Mouse (Mus musculus) liver, embryonic 14.5 days (tissue): ENCODE data around the gene Hnrnpll. TPM values are rescaled to one million over a fixed set of nuclear protein-coding genes. Genes with fewer than 3 reads are reported as not detected.
A peak's percentile ranks its signal among the peaks of the same experiment; 100 is the strongest.

Experiments used
- ATAC-seq: fragments of 200-750 bp; cut with Nextera tagmentation; 2 replicates; pipeline ENCODE4 v1.8.0; 2017; ENCODE audit warnings: moderate number of reproducible peaks, mild to moderate bottlenecking, moderate library complexity; ENCODE audit not compliant: insufficient read depth
- DNase-seq, 3 experiments: peaks; one replicate each; pipeline ENCODE4 v3.0.0-alpha.2; 2012 to 2013; ENCODE audit warnings: low read depth in 3 of 3, low spot score in 3 of 3
- H3K27ac ChIP-seq: fragments of 300-500 bp; sonication (generic); 2 replicates; pipeline ENCODE4 v1.5.1; 2014; ENCODE audit warnings: moderate library complexity, mild to moderate bottlenecking, control low read depth, inconsistent platforms
- H3K27me3 ChIP-seq: fragments of 300-500 bp; sonication (generic); 2 replicates; pipeline ENCODE4 v1.6.1; 2014; ENCODE audit warnings: mild to moderate bottlenecking, low read length, moderate library complexity; ENCODE audit not compliant: control insufficient read depth, insufficient read depth
- H3K36me3 ChIP-seq: fragments of 300-500 bp; sonication (generic); replicated peaks from 2 replicates; pipeline ENCODE4 v1.6.1; 2014; ENCODE audit warnings: low read depth; ENCODE audit not compliant: control insufficient read depth, insufficient read depth
- H3K4me1 ChIP-seq, 2 experiments: fragments of 200-500 bp in 1 of 2; fragments of 300-500 bp in 1 of 2; sonication (generic) in 1 of 2; replicated peaks; 2 replicates each; pipeline ENCODE4 v1.6.1; 2012 to 2014; ENCODE audit warnings: antibody characterized with exemption in 1 of 2, inconsistent platforms in 1 of 2, low read length in 1 of 2; ENCODE audit not compliant: control insufficient read depth in 2 of 2, insufficient read depth in 2 of 2
- H3K4me2 ChIP-seq: fragments of 300-500 bp; sonication (generic); 2 replicates; pipeline ENCODE4 v1.6.1; 2014; ENCODE audit warnings: low read depth, mild to moderate bottlenecking, control low read depth, moderate library complexity
- H3K4me3 ChIP-seq, 2 experiments: fragments of 200-500 bp in 1 of 2; fragments of 300-500 bp in 1 of 2; sonication (generic) in 1 of 2; 2 replicates each; pipeline ENCODE4 v1.5.1; 2012 to 2014; ENCODE audit warnings: low read depth in 2 of 2, low read length in 2 of 2, mild to moderate bottlenecking in 2 of 2, control low read depth in 1 of 2, inconsistent platforms in 1 of 2, moderate library complexity in 1 of 2; ENCODE audit not compliant: insufficient read depth in 1 of 2
- H3K9ac ChIP-seq: fragments of 300-500 bp; sonication (generic); replicated peaks from 2 replicates; pipeline ENCODE4 v1.6.1; 2014; ENCODE audit warnings: mild to moderate bottlenecking, control low read depth, moderate library complexity
- H3K9me3 ChIP-seq: fragments of 300-500 bp; sonication (generic); 2 replicates; pipeline ENCODE4 v1.6.1; 2016; ENCODE audit warnings: low read length, mixed read lengths; ENCODE audit not compliant: control insufficient read depth
- CTCF ChIP-seq: IDR thresholded peaks from 2 replicates; pipeline ENCODE4 v1.5.1; 2016; ENCODE audit warnings: antibody characterized with exemption, low read depth, control low read depth
- EP300 ChIP-seq: IDR thresholded peaks from 2 replicates; pipeline ENCODE4 v1.6.1; 2016; ENCODE audit warnings: antibody characterized with exemption, low read depth
- WGBS: fragments of 180-500 bp; shearing (Covaris S2); extraction: QIAGEN DNeasy Blood & Tissue Kit; methylation state at CpG from one replicate; pipeline ENCODE4 v1.1.7; 2014; ENCODE audit not compliant: insufficient replicate concordance; 5-methylcytosine and 5-hydroxymethylcytosine counted together
- polyA plus RNA-seq, 2 experiments: library from polyadenylated mRNA; depleted of rRNA in 1 of 2; stranded (reverse) in 1 of 2; unstranded in 1 of 2; fragments of >200 nt; fragmentation: Nextera tagmentation in 1 of 2; extraction: Ambion mirVana in 1 of 2; gene quantifications; 2 replicates each; pipeline versions ENCODE4 v1.2.1 to v1.2.3; 2012 to 2014

Gene Hnrnpll
- polyA plus RNA-seq (2012; rRNA removed) (16.2 and 23.5 TPM in 2 replicates), polyA plus RNA-seq (2014; fragmentation: Nextera tagmentation; extraction: Ambion mirVana) (23.1 and 23.9 TPM in 2 replicates)

- 0 out of 2 replicates have a peak, but pooled peaks have one; percentile 22 for TF ChIP-seq CTCF
- peak; percentile 75 for TF ChIP-seq EP300
- Histone ChIP-seq H3K27me3 (no peaks in the 10 kb centered on the region; the same call in 1 of the 2 replicates), H3K27ac (peak within 1 kb of the TSS; percentile 87), H3K9me3 (no peaks in the 10 kb centered on the region), H3K9ac (peak within 1 kb of the TSS; percentile 90), H3K4me2 (peak within 1 kb of the TSS; percentile 94), H3K4me1 (peaks cover 14 to 22% of the 10 kb centered on the region in 2 experiments), H3K4me3 (peak within 1 kb of the TSS; percentile 78 to 83), H3K36me3 (no peaks in the 10 kb centered on the region)
- ATAC-seq (peak; percentile 96), DNase-seq (peak; percentile 95 to 96 (median 96))
- WGBS = under 1% methylated on average over 90 of the region's 97 CpGs
Observed at GRCm38 (mm10) chr17:80061783-80062619, at the start of gene Hnrnpll. Gene Hnrnpll, minus strand, starts transcription at chr17:80062334.

GRCm38 (mm10) chr17:80105348-80105978 lies 43.3 kb upstream of the Hnrnpll start:
- Histone ChIP-seq H3K4me3 (no peak overlapping the region), H3K4me2 (no peak overlapping the region), H3K27me3 (no peaks in the 10 kb centered on the region), H3K9ac (no peak overlapping the region), H3K36me3 (no peaks in the 10 kb centered on the region), H3K27ac (no peak overlapping the region), H3K9me3 (no peaks in the 10 kb centered on the region), H3K4me1 (no peaks in the 10 kb centered on the region)
- ATAC-seq (no peak), DNase-seq (no peak)
- 65% methylated on average over 10 of the region's 10 CpGs for WGBS
- TF ChIP-seq EP300 = no peak
- no peak for TF ChIP-seq CTCF

GRCm38 (mm10) chr17:80099823-80100222 lies 37.7 kb upstream of the Hnrnpll start:
- TF ChIP-seq EP300 = no peak
- no peak for TF ChIP-seq CTCF
- H3K36me3 ChIP-seq = no peaks in the 10 kb centered on the region
- no peaks in the 10 kb centered on the region for H3K9me3 ChIP-seq
- no peaks in the 10 kb centered on the region for H3K4me1 ChIP-seq
- no peak overlapping the region for H3K4me2 ChIP-seq
- no peak overlapping the region for H3K9ac ChIP-seq
- DNase-seq (no peak), ATAC-seq (no peak)
- no peak overlapping the region for H3K4me3 ChIP-seq
- H3K27ac ChIP-seq = no peak overlapping the region
- H3K27me3 ChIP-seq = no peaks in the 10 kb centered on the region
- WGBS = 68% methylated on average over 6 of the region's 6 CpGs

DNA sequence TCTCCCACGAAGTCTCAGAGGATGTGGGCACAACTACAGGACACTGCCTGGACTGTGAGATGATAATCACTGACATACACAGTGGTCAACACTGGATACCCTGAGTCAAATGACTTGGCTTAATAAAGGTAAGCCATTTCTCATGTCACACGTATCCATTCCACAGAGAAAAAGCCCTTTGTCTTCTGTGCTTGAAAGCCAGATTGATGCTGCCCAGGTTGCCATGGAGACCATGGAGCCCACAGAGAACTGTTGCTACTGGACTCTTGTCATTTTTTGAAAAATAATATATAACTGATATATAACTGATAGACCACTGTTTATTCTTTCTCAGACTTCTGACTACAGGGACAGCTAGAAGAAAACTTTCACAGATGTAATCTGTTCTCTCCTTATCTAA lies 35.1 kb upstream of the Hnrnpll start:
- Histone ChIP-seq H3K9me3 (no peaks in the 10 kb centered on the region), H3K27ac (no peak overlapping the region), H3K4me2 (no peak overlapping the region), H3K9ac (no peak overlapping the region), H3K27me3 (no peaks in the 10 kb centered on the region), H3K4me1 (no peaks in the 10 kb centered on the region), H3K4me3 (no peak overlapping the region), H3K36me3 (no peaks in the 10 kb centered on the region)
- DNase-seq (no peak), ATAC-seq (no peak)
- TF ChIP-seq EP300 (no peak), CTCF (no peak)
- WGBS = 44% methylated on average over 2 of the region's 2 CpGs

GRCm38 (mm10) chr17:80096720-80097114 lies 34.6 kb upstream of the Hnrnpll start:
- TF ChIP-seq EP300 = no peak
- no peak for TF ChIP-seq CTCF
- H3K4me1 ChIP-seq = no peaks in the 10 kb centered on the region
- H3K27ac ChIP-seq = no peak overlapping the region
- H3K27me3 ChIP-seq = no peaks in the 10 kb centered on the region
- 71% methylated on average over 8 of the region's 8 CpGs for WGBS
- H3K4me2 ChIP-seq = no peak overlapping the region
- no peak for DNase-seq
- ATAC-seq = no peak
- no peaks in the 10 kb centered on the region for H3K36me3 ChIP-seq
- no peak overlapping the region for H3K9ac ChIP-seq
- no peak overlapping the region for H3K4me3 ChIP-seq
- H3K9me3 ChIP-seq = no peaks in the 10 kb centered on the region
